Mouse (Mus musculus) thymus, postnatal 36 days (tissue): ENCODE measurements around the gene Prkag2.

Experiments
- DNase-seq, 2 experiments: peaks; one replicate each; pipeline ENCODE4 v3.0.0; 2022; ENCODE audit warnings: mixed read lengths in 2 of 2

Prkag2 gene

DNA sequence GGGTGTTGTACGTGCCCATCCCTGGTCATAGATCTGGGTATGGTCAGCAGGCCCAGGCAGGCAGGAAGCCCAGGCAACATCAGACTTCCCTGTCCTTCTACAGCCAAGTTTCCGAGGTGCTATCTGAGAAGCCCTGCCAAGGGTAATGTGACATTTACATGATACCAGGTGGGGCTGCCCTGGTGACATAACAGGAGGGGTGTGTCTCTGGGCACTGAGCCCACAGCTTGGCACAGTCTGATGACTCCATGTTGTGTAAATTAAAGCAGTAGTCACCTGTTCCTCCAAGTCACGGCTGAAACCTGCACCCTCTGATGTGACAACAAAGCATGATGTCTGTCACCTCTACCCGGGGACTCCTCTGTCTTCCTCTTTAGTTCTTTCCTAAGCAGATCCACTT is 136.7 kb downstream of the Prkag2 start:
- DNase-seq = no peak

DNA sequence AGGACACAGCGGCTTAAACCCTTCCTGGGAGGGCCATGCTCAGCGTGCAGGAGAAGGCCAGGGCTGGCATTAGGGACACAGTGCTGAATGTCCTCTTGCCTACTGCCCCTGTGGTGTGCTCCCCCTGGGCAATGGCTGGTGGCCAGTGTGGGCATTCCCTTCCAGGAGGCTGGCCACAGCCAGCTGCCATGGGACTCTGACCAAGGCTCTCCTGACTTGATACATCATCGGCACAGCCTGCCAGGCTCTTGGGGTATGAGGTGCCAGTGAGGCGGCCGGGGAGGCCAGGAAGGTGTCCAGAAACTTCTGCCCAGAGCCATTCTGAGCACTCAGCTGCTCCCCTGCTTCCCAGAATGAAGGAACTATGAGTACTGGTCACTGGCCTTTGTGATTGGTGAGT is 139.7 kb downstream of the Prkag2 start:
- DNase-seq = no peak

DNA sequence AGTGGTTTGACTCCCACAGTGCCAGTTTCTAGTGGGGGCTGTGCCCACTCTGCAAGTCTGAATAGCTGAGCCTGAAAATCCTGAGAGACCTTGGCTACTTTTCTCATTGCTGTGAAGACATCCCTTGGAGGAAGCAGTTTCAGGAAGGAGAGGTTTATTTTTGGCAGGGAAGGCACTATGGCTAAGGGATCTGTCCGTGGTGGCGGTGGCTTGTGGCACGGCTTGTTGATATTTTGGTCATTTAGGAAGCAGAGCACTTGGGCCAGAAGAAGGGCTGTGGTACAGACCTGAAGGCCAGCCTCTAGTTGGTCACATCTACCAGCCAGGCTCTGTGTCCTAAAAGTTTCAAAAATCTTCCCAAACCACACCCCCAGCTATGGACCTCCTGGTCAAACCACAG is 140.7 kb downstream of the Prkag2 start:
- no peak for DNase-seq

DNA sequence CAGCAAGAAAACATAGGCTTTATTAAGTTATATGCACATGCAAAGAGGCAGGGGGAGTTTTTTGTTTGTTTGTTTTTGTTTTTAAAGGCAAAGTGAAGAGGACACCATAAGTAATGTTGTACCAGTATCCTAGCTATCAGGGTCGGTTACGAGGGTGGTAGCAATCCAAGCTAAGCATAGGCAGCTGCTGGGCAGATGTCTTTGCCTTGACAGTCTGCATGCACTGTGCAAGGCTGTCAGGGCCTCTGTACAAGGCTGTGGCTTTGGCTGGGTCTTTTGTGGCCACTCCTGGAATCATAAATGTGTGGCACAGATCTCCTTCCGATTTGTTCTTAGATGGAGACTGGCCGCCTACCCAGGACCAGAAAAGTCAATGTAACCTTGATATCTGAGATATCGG is 141.8 kb downstream of the Prkag2 start:
- no peak for DNase-seq

DNA sequence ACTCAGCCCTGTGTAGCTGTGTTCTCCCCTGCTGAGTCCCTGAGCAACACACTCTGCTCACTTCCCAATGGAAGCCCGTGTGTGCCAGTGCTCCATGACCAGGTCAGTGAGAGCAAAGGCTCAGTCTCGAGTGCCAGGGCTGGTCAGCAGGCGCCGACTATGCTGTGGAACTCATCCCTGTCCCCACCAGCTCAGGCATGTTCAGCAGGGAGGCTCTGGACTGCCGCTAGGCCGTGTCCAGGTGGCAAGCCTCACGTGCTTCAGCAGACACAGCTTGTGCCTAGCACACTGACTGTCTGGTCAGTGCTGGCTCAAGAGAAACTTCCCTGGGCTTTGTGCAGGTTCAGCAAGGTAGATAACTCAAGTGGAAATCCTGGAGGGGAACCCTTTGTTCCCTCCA is 143.6 kb downstream of the Prkag2 start:
- DNase-seq = no peak

DNA sequence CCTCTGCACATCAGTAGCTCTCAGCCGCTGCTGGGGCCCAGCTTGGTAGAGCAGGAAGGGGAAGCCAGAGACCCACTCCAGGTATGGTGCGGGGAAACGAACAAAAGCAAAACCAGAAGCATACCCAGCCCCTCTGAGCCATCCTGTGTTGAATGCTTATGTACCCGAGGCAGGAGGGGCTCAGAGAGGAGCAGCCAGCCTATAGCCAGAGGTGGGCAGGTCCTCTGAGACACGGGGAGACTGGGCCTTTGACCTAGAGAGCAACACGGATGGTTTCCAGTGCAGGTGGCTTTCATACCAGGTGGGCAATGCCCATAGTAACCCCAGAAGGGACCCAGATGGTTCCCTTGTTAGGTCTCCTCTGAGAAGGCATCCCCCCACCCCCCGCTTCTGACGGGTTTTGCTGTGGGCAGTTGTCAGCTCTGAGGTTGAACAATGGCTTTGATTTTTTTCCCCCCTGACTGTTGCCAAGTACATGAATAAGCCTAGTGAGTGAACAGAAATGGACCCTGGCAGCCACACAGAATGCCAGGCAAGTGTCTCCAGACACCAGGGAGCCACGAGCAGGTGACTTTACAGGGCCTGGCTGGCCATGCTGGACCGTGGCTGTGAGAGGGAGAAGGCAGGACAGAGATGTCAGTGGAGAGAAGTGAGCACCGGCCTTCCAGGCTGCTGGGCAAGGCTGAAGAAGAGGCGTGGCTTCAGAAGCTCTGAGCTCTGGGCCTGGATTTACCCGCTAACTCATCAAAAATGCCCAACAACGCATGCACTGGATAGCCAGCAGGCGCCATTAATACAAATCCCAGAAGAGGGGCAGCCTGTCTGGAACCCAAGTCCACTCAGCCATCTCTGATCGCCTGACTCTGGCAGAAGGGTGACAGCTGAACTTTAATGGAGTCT is 147.3 kb downstream of the Prkag2 start:
- DNase-seq = no peak

DNA sequence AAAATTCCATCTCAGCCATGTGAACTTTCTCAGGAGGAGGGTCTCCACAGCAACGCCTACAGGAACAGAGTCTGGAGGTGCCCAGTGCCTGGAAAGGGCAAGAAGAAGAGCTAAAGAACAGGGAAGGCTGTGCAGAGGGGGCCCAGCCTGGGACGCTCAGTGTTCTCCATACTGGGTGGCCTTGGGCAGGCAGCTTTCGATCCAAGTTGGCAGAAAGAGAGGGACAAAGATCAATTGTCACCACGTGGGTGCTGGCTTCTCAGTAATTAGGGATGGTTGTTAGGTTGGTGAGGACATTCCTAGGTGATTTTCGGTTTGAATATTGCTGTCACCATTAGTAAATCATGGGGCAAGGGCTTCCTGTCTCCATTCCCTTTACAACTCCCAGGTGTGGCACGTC is 148.2 kb downstream of the Prkag2 start:
- no peak for DNase-seq

DNA sequence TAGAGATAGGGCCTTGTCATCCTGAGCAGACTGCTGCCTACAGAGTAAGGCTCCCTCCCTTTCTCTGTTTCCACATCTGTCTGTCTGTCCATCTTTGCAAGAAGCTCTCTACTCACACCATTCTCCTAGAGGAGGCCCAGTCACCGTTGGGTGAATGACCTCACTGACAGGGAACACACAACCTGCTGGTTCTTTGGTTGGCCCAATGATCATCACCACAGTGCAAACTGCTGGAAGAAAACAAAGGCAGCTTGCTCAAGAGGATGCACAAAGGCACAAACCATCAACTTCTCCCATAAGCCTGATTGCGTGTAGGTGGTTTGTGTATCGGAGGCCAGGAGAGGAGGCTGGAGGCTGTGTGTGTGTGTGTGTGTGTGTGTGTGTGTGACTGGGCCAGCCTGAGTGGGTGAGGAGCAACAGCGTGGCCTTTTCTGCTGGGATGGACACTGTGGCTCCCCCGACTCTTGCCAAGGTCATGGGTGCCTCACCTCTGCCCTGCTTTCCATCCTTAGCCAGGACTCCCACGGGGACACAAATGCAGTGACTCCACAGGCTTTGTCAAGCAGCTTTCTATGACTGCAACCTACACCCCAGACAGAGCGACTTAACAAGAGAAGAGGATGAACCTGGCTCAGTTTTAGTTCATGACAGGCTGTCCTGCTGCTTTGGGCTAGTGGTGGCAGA is 149.4 kb downstream of the Prkag2 start:
- no peak for DNase-seq

DNA sequence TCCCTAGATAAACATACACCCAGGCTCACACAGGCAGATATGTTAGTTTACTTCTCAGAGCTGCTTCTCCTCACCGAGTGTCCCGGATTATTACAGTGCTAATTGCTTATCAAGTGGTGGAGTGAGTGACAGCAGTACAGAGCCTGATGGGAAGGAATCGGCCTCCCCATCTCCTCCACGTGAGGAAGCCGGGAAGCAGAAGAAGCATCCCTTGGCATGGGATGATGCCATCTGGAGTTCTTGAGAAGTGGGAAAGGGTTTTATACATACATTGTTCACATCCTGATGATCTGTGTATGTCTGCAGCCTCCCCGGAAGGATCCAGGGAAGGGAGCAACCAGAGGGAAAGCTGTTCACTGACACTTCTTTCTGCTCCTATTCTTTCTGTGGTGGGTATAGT is 150.4 kb downstream of the Prkag2 start:
- DNase-seq = no peak

DNA sequence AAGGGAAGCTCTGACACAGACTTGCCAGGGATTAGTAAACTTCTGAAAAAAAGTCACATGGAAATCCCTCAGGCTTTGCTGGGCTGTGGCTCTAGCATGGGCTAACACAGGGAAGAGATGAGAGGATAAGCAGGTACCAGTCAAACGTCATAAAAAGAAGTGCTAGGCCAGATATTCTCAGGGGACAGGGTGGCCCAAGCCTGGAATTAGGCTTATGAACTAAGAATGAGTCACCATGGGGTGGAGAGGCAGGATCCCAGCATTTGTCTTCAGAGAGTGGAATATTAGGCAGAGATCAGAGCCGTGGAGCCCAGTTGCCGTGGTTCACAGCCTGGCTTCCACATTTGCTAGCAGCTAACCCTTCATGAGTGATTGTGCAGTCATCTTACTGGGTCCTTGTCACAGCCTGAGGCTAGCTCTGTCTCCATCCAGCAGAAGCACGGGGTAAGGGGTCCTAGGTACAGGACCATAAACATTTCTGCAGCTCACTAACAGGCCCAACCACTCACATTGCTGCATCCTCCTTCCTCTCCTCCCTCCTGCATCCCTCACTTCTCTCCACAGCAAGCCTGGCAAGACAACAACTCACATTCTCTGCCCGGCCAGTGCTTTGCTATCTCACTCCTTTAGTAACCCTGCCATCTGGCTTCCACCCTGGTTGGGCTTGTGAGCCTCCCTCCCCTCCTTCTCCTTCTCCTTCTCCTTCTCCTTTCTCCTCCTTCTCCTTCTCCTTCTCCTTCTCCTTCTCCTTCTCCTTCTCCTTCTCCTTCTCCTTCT is 162.2 kb downstream of the Prkag2 start:
- DNase-seq = no peak

DNA sequence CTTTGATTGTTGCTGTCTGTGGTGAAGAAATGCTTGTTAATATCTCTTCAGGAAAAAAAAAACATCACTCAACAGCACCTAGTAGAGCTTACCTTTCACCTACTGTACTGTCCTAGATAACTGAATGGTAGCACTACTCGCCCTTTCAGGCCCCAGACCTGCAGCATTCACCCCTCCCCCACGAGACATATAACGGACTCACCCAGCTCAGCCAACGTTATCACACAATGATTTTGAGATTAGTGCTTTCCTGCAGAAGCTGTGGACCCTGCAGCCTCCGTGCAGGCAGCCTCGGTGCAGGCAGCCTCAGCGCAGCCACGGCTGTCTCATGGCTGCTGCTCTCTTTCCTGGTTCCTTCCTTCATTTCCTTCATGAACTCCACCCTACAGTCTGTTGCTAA is 164.0 kb downstream of the Prkag2 start:
- no peak for DNase-seq

DNA sequence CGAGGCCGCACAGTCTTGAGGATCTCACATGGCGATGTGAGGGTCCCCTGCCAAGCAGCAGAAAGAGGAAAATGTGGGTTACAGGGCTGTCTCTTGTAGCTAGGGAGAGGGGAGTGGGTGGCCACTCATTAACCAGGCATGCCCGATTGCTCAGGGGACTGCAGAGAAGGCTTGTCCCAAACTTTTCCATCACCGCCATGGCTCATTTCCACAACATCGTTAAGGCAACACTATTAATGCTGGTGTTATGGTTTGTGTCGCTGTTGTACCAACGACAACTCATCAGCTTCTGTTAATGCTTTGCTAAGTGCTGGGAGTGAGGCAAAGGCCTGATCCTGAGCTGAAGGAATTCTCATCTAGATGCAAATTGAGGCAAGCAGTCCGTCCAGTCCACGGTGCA is 165.0 kb downstream of the Prkag2 start:
- no peak for DNase-seq

DNA sequence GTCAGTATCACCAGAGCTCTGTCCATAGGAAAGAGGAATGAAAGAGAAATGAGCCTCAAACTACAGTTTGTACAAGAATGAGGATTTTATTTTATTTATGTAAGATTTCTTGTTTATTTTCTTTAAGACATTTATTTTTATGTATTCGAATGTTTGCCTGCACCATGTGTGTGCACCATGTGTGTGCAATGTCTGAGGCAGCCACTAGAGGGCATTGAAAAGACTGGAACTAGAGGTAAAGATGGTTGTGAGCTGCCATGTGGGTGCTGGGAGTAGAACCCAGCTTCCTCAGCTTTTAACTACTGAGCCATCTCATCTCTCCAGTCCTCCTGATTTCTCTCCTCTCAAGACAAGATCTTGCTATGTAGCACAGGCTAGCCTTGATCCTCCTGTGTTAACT is 166.7 kb downstream of the Prkag2 start:
- DNase-seq = no peak

DNA sequence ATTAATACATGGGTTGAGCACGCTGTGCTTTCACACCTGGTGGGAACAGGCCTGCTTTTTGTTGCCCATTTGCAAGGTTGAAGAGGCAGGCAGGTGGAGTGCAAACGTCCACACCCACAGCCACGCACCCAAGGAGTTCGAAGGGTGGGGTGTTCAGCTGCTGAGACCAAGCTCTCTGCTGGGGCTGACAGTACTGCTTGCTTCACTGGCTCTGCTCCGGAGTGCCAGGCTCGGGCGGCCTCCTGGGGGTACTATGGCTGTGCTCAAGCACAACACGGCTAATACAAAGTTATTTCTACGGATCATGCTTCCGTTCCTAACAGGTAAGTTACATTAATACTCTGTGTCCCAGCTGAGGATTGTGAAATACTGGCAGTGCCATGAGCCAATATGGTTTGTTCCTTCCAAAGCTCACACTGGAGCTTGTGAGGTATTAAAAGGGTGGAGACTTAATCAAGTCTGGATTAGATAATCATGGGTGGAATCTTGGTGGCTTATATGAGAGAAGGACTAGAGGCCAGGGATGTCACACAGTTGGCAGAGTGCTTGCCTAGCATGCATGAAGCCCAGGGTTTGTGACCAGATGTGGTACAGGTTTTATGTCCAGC is 168.8 kb downstream of the Prkag2 start:
- DNase-seq = no peak

DNA sequence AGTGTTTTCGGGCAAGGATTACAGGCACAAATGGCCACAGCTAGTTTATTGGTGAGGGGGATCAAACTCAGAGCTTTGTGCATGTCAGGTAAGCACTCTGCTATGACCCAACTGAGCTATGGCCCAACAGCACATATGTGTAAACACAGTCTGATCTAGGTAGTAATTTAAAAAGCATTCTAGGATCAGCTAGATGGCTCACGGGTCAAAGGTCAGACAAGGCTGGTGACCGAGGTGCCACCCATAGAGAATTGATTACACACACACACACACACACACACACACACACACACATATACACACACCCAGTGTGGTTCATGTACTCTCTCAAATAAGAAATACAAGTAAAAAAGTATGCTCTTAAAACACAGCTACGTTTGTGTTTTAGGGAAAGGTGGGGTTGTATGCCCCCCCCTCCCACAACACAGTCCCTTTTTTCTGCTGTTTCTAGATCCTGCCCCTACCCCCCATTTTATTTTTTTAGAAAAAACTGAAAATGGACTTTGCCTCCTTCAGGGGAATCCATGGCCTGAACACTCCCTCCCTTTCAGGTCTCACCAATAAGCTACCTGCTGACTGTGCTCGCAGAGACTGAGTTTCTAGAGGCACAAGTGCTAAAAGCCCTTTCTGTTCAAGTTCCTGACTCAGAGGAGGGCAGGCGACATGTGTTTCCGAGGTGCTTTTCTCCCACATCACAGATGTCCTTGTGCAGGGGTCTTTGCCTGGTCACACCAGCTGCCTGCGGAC is 169.4 kb downstream of the Prkag2 start:
- DNase-seq = no peak

DNA sequence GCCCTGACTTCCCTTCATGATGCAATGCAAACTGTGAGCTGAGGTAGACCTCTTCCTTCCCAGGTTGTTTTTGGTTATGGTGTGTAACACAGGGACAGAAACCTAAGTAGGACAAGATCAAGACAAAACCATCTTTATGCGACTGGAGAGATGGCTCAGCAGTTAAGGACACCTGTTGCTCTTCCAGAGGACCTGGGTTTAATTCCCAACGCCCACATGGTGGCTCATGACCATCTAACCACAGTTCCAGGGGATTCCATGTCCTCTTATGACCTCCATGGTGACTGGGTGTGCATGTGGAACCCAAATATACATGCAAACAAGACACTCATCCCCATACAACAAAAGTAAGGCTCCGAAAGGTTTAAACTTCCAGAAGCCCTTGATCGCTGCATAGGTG is 171.6 kb downstream of the Prkag2 start:
- DNase-seq = no peak

DNA sequence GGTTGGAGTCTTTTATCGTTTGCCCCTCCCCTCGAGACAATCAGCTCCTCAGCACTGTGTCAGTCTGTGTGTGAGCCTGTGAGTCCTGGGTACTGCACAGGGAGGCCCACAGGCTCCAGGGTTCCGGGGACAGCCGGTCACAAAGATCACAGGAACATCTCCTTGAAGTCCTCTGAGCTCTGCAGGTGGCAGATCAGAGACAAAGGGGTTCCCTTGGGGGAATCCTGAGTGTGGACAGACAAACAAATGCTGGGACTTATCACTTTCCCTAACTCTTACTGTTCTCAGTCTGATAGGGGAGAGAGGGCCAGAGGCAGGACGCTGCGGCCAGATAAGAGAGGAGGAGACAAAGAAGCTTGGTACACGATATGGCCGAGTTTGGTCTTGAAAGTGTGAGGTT is 172.7 kb downstream of the Prkag2 start:
- DNase-seq = no peak

DNA sequence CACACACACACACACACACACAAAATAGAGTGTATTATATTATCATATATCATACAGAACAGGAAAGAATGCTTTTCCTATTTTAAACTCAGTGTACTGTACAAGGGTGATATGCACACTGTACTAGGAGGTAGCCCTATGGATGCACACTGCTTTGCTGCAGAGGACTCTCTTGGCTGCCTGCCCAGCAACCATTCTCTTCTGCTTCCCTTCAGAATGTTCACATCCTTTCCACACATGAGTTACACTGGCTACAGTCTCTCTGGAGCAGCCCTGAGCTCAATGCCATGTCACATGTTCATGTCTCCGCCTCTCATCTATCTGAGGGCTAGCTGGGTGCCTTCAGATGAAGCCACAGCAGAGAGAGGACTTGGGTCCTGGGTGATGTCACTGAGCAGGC is 181.3 kb downstream of the Prkag2 start:
- no peak for DNase-seq

DNA sequence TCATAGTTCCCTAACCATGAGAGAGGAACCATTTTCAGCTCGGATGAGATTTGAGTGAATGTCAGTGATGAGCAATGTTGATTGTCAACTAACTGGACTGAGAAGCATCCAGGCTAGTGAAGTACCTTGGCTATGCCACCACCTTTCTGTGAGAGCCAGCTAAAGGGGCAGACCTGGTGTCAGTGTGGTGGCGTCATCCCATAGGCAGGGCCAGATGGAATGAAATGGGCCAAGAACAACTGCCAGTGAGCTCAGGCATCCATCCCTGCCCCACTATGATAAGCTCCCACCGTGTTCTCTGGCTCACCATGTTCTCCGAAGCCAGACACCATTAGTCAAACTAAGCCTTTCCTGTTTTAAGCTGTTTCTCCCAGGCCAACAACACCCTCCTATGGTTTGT is 183.9 kb downstream of the Prkag2 start:
- DNase-seq = no peak

DNA sequence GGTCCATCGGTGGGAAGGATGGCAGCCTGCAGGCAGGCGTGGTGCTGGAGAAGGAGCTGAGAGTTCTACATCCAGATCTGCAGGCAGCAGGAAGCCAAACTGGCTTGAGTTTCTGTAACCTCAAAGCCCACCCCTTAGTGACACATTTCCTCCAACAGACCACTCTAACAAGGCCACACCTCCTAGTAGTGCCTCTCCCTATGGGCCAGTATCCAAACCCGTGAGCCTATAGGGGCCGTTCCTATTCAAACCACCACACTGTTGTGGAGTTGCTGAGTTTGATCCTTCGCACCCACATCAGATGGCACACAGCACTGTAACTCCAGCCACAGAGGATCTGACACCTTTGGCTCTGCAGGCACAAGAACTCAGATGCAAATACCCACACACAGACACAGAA is 185.3 kb downstream of the Prkag2 start:
- no peak for DNase-seq

DNA sequence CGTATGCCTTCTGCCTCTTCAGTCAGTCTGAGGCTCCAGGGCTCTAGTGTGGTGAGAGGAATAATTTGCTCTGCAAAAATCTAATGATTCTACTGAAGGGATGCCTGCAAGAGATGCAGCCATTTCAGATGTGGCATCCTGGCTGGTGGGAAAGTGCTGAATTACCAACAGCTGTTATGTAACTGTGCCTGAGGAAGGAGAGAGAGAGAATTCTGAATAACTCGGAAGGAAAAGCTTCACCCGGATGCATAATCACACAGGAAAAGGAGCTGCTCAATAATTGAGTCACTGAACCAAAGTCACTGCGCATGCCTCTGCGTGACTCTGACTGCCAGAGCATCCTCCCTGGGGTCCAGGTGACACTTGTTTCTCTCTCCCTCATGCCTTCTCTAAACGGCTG is 186.8 kb downstream of the Prkag2 start:
- no peak for DNase-seq
